Mouse (Mus musculus) central nervous system, embryonic 11.5 days (tissue): ENCODE results near the gene Gm8271. TPM values are rescaled to one million over a fixed set of nuclear protein-coding genes. Genes with fewer than 3 reads are reported as not detected.

ENCODE experiments used
- polyA plus RNA-seq: library from polyadenylated mRNA; depleted of rRNA; stranded (reverse); fragments of >200 nt; gene quantifications from 2 replicates; pipeline ENCODE4 v1.2.3, GENCODE M21; 2012; rRNA removed

The Gm8271 gene
- not detected in 2 replicates for polyA plus RNA-seq

GRCm38 (mm10) chr14:5185493-5185892 lies at the start of gene Gm8271:
TSS of gene Gm8271 (plus strand) at chr14:5185793.

GRCm38 (mm10) chr14:5164235-5164634 lies 21.4 kb upstream of the Gm8271 start, which contains the start of gene Gm3317:
TSS of gene Gm3317 (plus strand) at chr14:5164535.

Other genes starting within 250 kb of the Gm8271 start
- 0.19 TPM in 1 of 2 replicates, not detected in the other for gene Gm8297, start 201.9 kb upstream of the Gm8271 start, polyA plus RNA-seq
- 0.89 TPM in 1 of 2 replicates, not detected in the other for gene Gm3298, start 169.9 kb upstream of the Gm8271 start, polyA plus RNA-seq
- gene 4930555G01Rik, start 135.2 kb upstream of the Gm8271 start, polyA plus RNA-seq = not detected in 2 replicates
- 3.5 and 7.8 TPM in 2 replicates for gene Gm8281, start 114.8 kb upstream of the Gm8271 start, polyA plus RNA-seq
- not detected in 2 replicates for gene Gm8279, start 54.3 kb upstream of the Gm8271 start, polyA plus RNA-seq
- gene Gm3317, start 21.3 kb upstream of the Gm8271 start, polyA plus RNA-seq = 0.76 TPM in 1 of 2 replicates, not detected in the other
- not detected in 2 replicates for gene Gm3526, start 74.8 kb downstream of the Gm8271 start, polyA plus RNA-seq
- not detected in 2 replicates for gene Gm3542, start 149.1 kb downstream of the Gm8271 start, polyA plus RNA-seq
- 0.11 and 0.65 TPM in 2 replicates for gene Gm3500, start 203.3 kb downstream of the Gm8271 start, polyA plus RNA-seq